Mouse (Mus musculus) erythroid progenitor cell, adult 5-6 weeks (primary cell): Measurements from ENCODE around the gene Gm13696. TPM values are rescaled to one million over a fixed set of nuclear protein-coding genes. Genes with fewer than 3 reads are reported as not detected.

ENCODE experiments used
- ATAC-seq: replicated peaks from 2 replicates; pipeline ENCODE4 v1.8.0; 2016; ENCODE audit warnings: moderate number of reproducible peaks, mild to moderate bottlenecking, moderate TSS enrichment, inconsistent platforms; ENCODE audit not compliant: poor library complexity, low FRiP score, severe bottlenecking
- total RNA-seq, 2 experiments: library from RNA; stranded (forward) in 1 of 2; stranded (reverse) in 1 of 2; fragments of 150-400 nt in 1 of 2; fragments of 186-747, 209-891 nt in 1 of 2; gene quantifications; 2 replicates each; pipeline versions ENCODE4 v1.2.3 to v1.2.4; 2015 to 2017; ENCODE audit warnings: low replicate concordance in 2 of 2

Gm13696 gene
- total RNA-seq, 2 experiments from 2014 or later, result 1.9 TPM; not detected in 1

DNA sequence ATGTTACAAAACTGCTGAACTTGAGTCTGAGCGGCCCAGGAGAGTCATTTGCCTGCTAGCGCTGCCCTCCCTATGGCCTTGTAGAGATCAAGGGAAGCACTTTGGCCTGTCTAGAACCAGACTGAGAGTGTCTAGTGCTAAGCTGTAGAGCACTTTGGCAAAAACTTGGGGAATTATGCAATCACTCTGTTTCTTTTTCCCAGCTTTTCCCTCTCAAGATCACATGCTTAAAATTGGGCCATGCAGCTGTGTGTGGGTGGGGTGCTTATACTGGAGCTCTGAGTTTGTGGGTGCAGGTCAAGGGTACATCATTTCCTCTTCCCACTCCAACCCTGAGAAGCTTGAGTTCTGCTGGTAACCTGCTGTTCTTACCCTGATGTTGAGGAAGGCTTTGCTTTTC lies 50.0 kb downstream of the Gm13696 start:
- ATAC-seq, result no peak

DNA sequence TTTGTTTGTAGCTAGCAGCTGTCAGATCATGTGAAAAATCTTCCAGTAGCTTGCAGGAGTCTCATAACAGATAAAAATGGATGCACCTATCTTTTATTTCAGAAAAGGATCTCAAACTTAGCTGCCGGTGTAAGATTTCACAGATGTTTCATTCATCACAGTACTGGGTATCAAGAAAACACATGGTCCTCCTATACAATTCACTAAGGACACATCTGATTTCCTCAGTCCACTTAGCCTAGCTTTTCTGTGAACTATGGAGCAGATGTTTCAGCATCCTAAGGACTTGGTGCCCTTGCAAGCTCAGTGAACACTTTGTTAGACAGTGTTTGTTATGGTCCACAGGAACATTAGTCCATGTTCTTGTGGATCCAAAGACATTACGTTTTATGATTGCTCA lies 50.4 kb downstream of the Gm13696 start:
- no peak for ATAC-seq

Other genes with a start within 250 kb of the Gm13696 start
- 2.9 and 9.0 TPM in 2 replicates for gene Itgav, start 248.7 kb upstream of the Gm13696 start, total RNA-seq (2015; ENCODE audit: low replicate concordance)
- gene Itgav, start 248.7 kb upstream of the Gm13696 start, total RNA-seq (2017; ENCODE audit: low replicate concordance), result 5.3 and 23.5 TPM in 2 replicates
- gene Fam171b, start 160.5 kb upstream of the Gm13696 start, total RNA-seq (2015; ENCODE audit: low replicate concordance), result not detected in 2 replicates
- not detected in 2 replicates for gene Fam171b, start 160.5 kb upstream of the Gm13696 start, total RNA-seq (2017; ENCODE audit: low replicate concordance)
- gene Zswim2, start 31.9 kb upstream of the Gm13696 start, total RNA-seq (2015; ENCODE audit: low replicate concordance), result not detected in 2 replicates
- not detected in 2 replicates for gene Zswim2, start 31.9 kb upstream of the Gm13696 start, total RNA-seq (2017; ENCODE audit: low replicate concordance)
- not detected in 2 replicates for gene Gm13698, start 17.4 kb upstream of the Gm13696 start, total RNA-seq (2015; ENCODE audit: low replicate concordance)
- gene Gm13698, start 17.4 kb upstream of the Gm13696 start, total RNA-seq (2017; ENCODE audit: low replicate concordance), result 1.9 TPM in 1 of 2 replicates, not detected in the other
- not detected in 2 replicates for gene Gm13693, start 11.6 kb upstream of the Gm13696 start, total RNA-seq (2015; ENCODE audit: low replicate concordance)
- gene Gm13693, start 11.6 kb upstream of the Gm13696 start, total RNA-seq (2017; ENCODE audit: low replicate concordance), result 1.9 TPM in 1 of 2 replicates, not detected in the other
- not detected in 2 replicates for gene Gm13695, start 5.8 kb upstream of the Gm13696 start, total RNA-seq (2015; ENCODE audit: low replicate concordance)
- 1.9 TPM in 1 of 2 replicates, not detected in the other for gene Gm13695, start 5.8 kb upstream of the Gm13696 start, total RNA-seq (2017; ENCODE audit: low replicate concordance)
- gene Gm13694, start 5.8 kb downstream of the Gm13696 start, total RNA-seq (2015; ENCODE audit: low replicate concordance), result not detected in 2 replicates
- 1.9 TPM in 1 of 2 replicates, not detected in the other for gene Gm13694, start 5.8 kb downstream of the Gm13696 start, total RNA-seq (2017; ENCODE audit: low replicate concordance)
- gene Gm13697, start 11.6 kb downstream of the Gm13696 start, total RNA-seq (2015; ENCODE audit: low replicate concordance), result not detected in 2 replicates
- 1.9 TPM in 1 of 2 replicates, not detected in the other for gene Gm13697, start 11.6 kb downstream of the Gm13696 start, total RNA-seq (2017; ENCODE audit: low replicate concordance)
- not detected in 2 replicates for gene Gm13691, start 17.4 kb downstream of the Gm13696 start, total RNA-seq (2015; ENCODE audit: low replicate concordance)
- not detected in 2 replicates for gene Gm13691, start 17.4 kb downstream of the Gm13696 start, total RNA-seq (2017; ENCODE audit: low replicate concordance)